Mouse (Mus musculus) bone marrow, adult 2 months (tissue): Measurements from ENCODE around the gene Gm21992.

ENCODE experiments used
- CTCF ChIP-seq: fragments of 200-500 bp; IDR thresholded peaks from 2 replicates; pipeline ENCODE4 v1.5.1; 2011; ENCODE audit warnings: low read length, control low read depth; ENCODE audit not compliant: control insufficient read depth, insufficient read depth
- POLR2A ChIP-seq: fragments of 200-500 bp; IDR thresholded peaks from 2 replicates; pipeline ENCODE4 v1.6.1; 2011; ENCODE audit warnings: low read depth, mild to moderate bottlenecking, control low read depth, low read length, borderline replicate concordance; ENCODE audit not compliant: control insufficient read depth

- no peak for TF ChIP-seq CTCF
- TF ChIP-seq POLR2A, result no peak
These were observed 69.2 kb downstream of the Gm21992 start for GRCm38 (mm10) chr19:4742229-4742628.
